Mouse (Mus musculus) liver, postnatal 0 days (tissue): Measurements from ENCODE around the gene Ttc4. TPM values are rescaled to one million over a fixed set of nuclear protein-coding genes. Genes with fewer than 3 reads are reported as not detected.

ENCODE experiments used
- ATAC-seq: fragments of 200-750 bp; cut with Nextera tagmentation; 2 replicates; pipeline ENCODE4 v1.8.0; 2017; ENCODE audit warnings: mild to moderate bottlenecking, moderate library complexity
- DNase-seq: peaks from one replicate; pipeline ENCODE4 v3.0.0-alpha.2; 2016
- H3K27ac ChIP-seq: fragments of 300-500 bp; sonication (generic); 2 replicates; pipeline ENCODE4 v1.5.1; 2014; ENCODE audit warnings: antibody characterized with exemption, moderate library complexity, mild to moderate bottlenecking, low read depth
- H3K27me3 ChIP-seq: fragments of 300-500 bp; sonication (generic); 2 replicates; pipeline ENCODE4 v1.6.1; 2014; ENCODE audit warnings: low read length, control low read depth, mixed read lengths; ENCODE audit not compliant: insufficient read depth
- H3K36me3 ChIP-seq: fragments of 300-500 bp; sonication (generic); replicated peaks from 2 replicates; pipeline ENCODE4 v1.6.1; 2014; ENCODE audit warnings: mild to moderate bottlenecking, control low read depth, low read length, moderate library complexity, mixed read lengths; ENCODE audit not compliant: insufficient read depth
- H3K4me1 ChIP-seq: fragments of 300-500 bp; sonication (generic); 2 replicates; pipeline ENCODE4 v1.6.1; 2014; ENCODE audit warnings: antibody characterized with exemption, mild to moderate bottlenecking, control low read depth; ENCODE audit not compliant: insufficient read depth
- H3K4me2 ChIP-seq: fragments of 300-500 bp; sonication (generic); 2 replicates; pipeline ENCODE4 v1.6.1; 2014; ENCODE audit warnings: low read depth, mild to moderate bottlenecking, low read length, moderate library complexity, mixed read lengths
- H3K4me3 ChIP-seq: fragments of 300-500 bp; sonication (generic); 2 replicates; pipeline ENCODE4 v1.5.1; 2014; ENCODE audit warnings: low read depth, low read length
- H3K9ac ChIP-seq: fragments of 300-500 bp; sonication (generic); replicated peaks from 2 replicates; pipeline ENCODE4 v1.6.1; 2014; ENCODE audit warnings: mild to moderate bottlenecking, moderate library complexity
- H3K9me3 ChIP-seq: fragments of 300-500 bp; sonication (generic); 2 replicates; pipeline ENCODE4 v1.6.1; 2016; ENCODE audit warnings: mild to moderate bottlenecking, control low read depth, low read length, mixed read lengths
- CTCF ChIP-seq: sonication (generic); IDR thresholded peaks from 2 replicates; pipeline ENCODE4 v1.5.1; 2016; ENCODE audit warnings: antibody characterized with exemption, low read depth
- EP300 ChIP-seq: IDR thresholded peaks from 2 replicates; pipeline ENCODE4 v1.6.1; 2016; ENCODE audit warnings: antibody characterized with exemption, low read depth, mild to moderate bottlenecking
- WGBS: fragments of 180-500 bp; shearing (Covaris S2); extraction: QIAGEN DNeasy Blood & Tissue Kit; methylation state at CpG from one replicate; pipeline ENCODE4 v1.1.7; 2014; ENCODE audit not compliant: insufficient replicate concordance; 5-methylcytosine and 5-hydroxymethylcytosine counted together
- polyA plus RNA-seq: library from polyadenylated mRNA; unstranded; fragments of >200 nt; fragmentation: Nextera tagmentation; extraction: Ambion mirVana; gene quantifications from 2 replicates; pipeline ENCODE4 v1.2.1, GENCODE M21; 2015

Ttc4 gene
- polyA plus RNA-seq, 1 experiment from 2014 or later = 19.5 TPM

GRCm38 (mm10) chr4:106614180-106614797 lies 64.5 kb downstream of the Ttc4 start:
- Histone ChIP-seq H3K9me3 (no peaks in the 10 kb centered on the region), H3K9ac (peak overlapping the region; percentile 47; the same call in 1 of the 2 replicates), H3K4me1 (peaks cover 17% of the 10 kb centered on the region), H3K4me2 (peak overlapping the region; percentile 53), H3K36me3 (no peaks in the 10 kb centered on the region), H3K4me3 (no peak overlapping the region), H3K27me3 (peaks cover 15% of the 10 kb centered on the region; the same call in 1 of the 2 replicates), H3K27ac (peak overlapping the region; percentile 77)
- peak; percentile 76 for DNase-seq
- 49% methylated on average over 7 of the region's 7 CpGs for WGBS
- ATAC-seq = peak; percentile 75
- no peak for TF ChIP-seq EP300
- peak; percentile 97 for TF ChIP-seq CTCF

DNA sequence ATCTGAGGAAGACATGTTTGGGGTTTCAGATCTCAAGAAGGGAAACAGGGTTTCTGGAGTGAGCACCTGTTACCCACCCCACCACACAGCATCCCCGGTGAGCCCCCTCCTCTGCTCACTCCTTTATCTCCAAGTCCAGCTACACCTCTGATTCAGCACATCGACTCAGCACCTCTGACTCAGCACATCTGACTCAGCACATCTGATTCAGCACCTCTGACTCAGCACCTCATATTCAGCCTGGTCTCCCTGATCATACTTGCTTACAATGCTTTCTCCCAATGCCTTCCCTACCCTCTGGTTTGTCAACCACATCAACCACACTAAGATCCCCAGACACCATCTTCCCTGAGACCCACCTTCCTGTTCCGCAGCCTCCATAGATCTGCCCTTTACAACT lies 65.2 kb downstream of the Ttc4 start:
- H3K4me3 ChIP-seq = no peak overlapping the region
- peak; percentile 67 for DNase-seq
- peaks cover 15% of the 10 kb centered on the region; the same call in 1 of the 2 replicates for H3K27me3 ChIP-seq
- no peaks in the 10 kb centered on the region for H3K9me3 ChIP-seq
- peak overlapping the region; percentile 53 for H3K4me2 ChIP-seq
- H3K36me3 ChIP-seq = no peaks in the 10 kb centered on the region
- peaks cover 17% of the 10 kb centered on the region for H3K4me1 ChIP-seq
- WGBS = 41% methylated on average over 3 of the region's 3 CpGs
- peak; percentile 83 for ATAC-seq
- H3K27ac ChIP-seq = peak overlapping the region; percentile 77
- H3K9ac ChIP-seq = peak overlapping the region; percentile 47; the same call in 1 of the 2 replicates
- peak; percentile 96 for TF ChIP-seq EP300
- TF ChIP-seq CTCF = no peak

GRCm38 (mm10) chr4:106613105-106613504 lies 65.6 kb downstream of the Ttc4 start:
- Histone ChIP-seq H3K36me3 (no peaks in the 10 kb centered on the region), H3K9me3 (no peaks in the 10 kb centered on the region), H3K4me3 (no peak overlapping the region), H3K27me3 (peaks cover 15% of the 10 kb centered on the region; the same call in 1 of the 2 replicates), H3K4me1 (peaks cover 17% of the 10 kb centered on the region), H3K4me2 (no peak overlapping the region), H3K27ac (peak overlapping the region; percentile 52; the same call in 1 of the 2 replicates), H3K9ac (no peak overlapping the region)
- peak; percentile 4; the same call in 1 of the 2 replicates for ATAC-seq
- TF ChIP-seq EP300 = no peak
- TF ChIP-seq CTCF = no peak
- WGBS = 70% methylated on average over 8 of the region's 8 CpGs
- DNase-seq = no peak

Other genes starting within 250 kb of the Ttc4 start
- gene Pcsk9, start 214.6 kb downstream of the Ttc4 start, polyA plus RNA-seq = 9.0 and 9.8 TPM in 2 replicates
- not detected in 2 replicates for gene Bsnd, start 186.7 kb downstream of the Ttc4 start, polyA plus RNA-seq
- gene Dhcr24, start 117.9 kb downstream of the Ttc4 start, polyA plus RNA-seq = 13.6 and 17.1 TPM in 2 replicates
- gene Lexm, start 61.7 kb downstream of the Ttc4 start, polyA plus RNA-seq = not detected in 2 replicates
- gene Ttc22, start 56.5 kb downstream of the Ttc4 start, polyA plus RNA-seq = not detected in 2 replicates
- gene Pars2, start 27.9 kb downstream of the Ttc4 start, polyA plus RNA-seq = 3.9 and 4.3 TPM in 2 replicates
- gene Mroh7, start 52.0 kb upstream of the Ttc4 start, polyA plus RNA-seq = 0.07 and 0.08 TPM in 2 replicates
- 0.07 TPM in 1 of 2 replicates, not detected in the other for gene Fam151a, start 54.9 kb upstream of the Ttc4 start, polyA plus RNA-seq
- gene Acot11, start 126.1 kb upstream of the Ttc4 start, polyA plus RNA-seq = 0.72 and 2.1 TPM in 2 replicates
- gene Ssbp3, start 231.8 kb upstream of the Ttc4 start, polyA plus RNA-seq = 22.8 and 26.8 TPM in 2 replicates